Mouse (Mus musculus) G1E (cell line): Measurements from ENCODE around the gene Trex1.

Experiments
- CTCF ChIP-seq: IDR thresholded peaks from 2 replicates; pipeline ENCODE4 v1.5.1; 2012; ENCODE audit warnings: low read depth, low read length, inconsistent platforms, mixed read lengths
- GATA1 ChIP-seq: IDR thresholded peaks from 2 replicates; pipeline ENCODE4 v1.6.1; 2012; ENCODE audit warnings: borderline replicate concordance, low read length, inconsistent platforms, mixed read lengths

DNA sequence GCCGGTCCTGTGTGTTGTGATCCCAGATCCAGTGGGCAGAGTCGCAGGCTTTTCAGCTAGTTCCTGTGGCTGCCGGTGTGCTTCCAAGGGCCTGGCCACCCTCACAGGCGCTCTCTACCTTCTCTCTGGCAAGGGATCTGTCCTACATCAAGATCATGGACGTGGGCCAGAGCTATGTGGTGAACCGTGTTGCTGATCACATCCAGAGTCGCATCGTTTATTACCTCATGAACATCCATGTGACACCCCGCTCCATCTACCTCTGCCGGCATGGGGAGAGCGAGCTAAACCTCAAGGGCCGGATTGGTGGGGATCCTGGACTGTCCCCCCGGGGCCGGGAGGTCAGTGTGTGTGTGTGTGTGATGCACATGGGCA is 49.2 kb downstream of the Trex1 start:
- no peak for TF ChIP-seq CTCF
- TF ChIP-seq GATA1: no peak
